8 mouse cellular contexts compared by ENCODE assay signal in genomic region chr2:167774806-167775179, GRCm38 (mm10).
DNase-seq lines count a peak whose midpoint lies in the region; ATAC-seq and TF ChIP-seq lines count a peak whose summit lies in the region.

No protein-coding gene starts in this region.

- peak; percentile 11 for TF ChIP-seq POLR2A in ES-Bruce4 (IDR thresholded peaks at IDR 0.05; ENCODE audit: insufficient read depth, low read length)

- H3K27me3 ChIP-seq in heart, embryonic 13.5 days (replicated peaks) = no peaks in the 10 kb centered on the region; the same call in 1 of the 2 replicates
- H3K27me3 ChIP-seq in ES-Bruce4 (ENCODE audit: control insufficient read depth, insufficient read depth, low read length, poor library complexity, severe bottlenecking) = no peaks in the 10 kb centered on the region
- no peaks in the 10 kb centered on the region for H3K27me3 ChIP-seq in liver, embryonic 14.5 days (ENCODE audit: control insufficient read depth, insufficient read depth, low read length)

- peak overlapping the region; percentile 32; the same call in 1 of the 2 replicates for H3K27ac ChIP-seq in heart, embryonic 13.5 days (replicated peaks)
- H3K27ac ChIP-seq in ES-Bruce4 (ENCODE audit: insufficient read depth, low read length) = no peak overlapping the region
- no peak overlapping the region for H3K27ac ChIP-seq in liver, embryonic 14.5 days
- no peak overlapping the region for H3K27ac ChIP-seq in layer of hippocampus, adult 2 months

- H3K4me2 ChIP-seq in heart, embryonic 13.5 days = no peak overlapping the region
- H3K4me2 ChIP-seq in liver, embryonic 14.5 days (ENCODE audit: low read depth) = peak overlapping the region; percentile 13; the same call in 1 of the 2 replicates

- no peak overlapping the region for H3K4me3 ChIP-seq in heart, embryonic 13.5 days
- H3K4me3 ChIP-seq in ES-Bruce4 (ENCODE audit: low read depth, low read length) = no peak overlapping the region
- H3K4me3 ChIP-seq in liver, embryonic 14.5 days (ENCODE audit: insufficient read depth in 1 of 2, low read depth in 2 of 2, low read length in 2 of 2) = no peak overlapping the region
- no peak overlapping the region for H3K4me3 ChIP-seq in layer of hippocampus, adult 2 months

- H3K9me3 ChIP-seq in heart, embryonic 13.5 days = no peaks in the 10 kb centered on the region
- no peaks in the 10 kb centered on the region for H3K9me3 ChIP-seq in ES-Bruce4 (replicated peaks; ENCODE audit: control insufficient read depth, insufficient read depth, low read length, poor library complexity, severe bottlenecking)
- no peaks in the 10 kb centered on the region for H3K9me3 ChIP-seq in liver, embryonic 14.5 days (ENCODE audit: control insufficient read depth, low read length)

- no peak for TF ChIP-seq EP300 in ES-Bruce4 (IDR thresholded peaks at IDR 0.05; ENCODE audit: insufficient read depth, low read depth, low read length)
- no peak for TF ChIP-seq EP300 in liver, embryonic 14.5 days (IDR thresholded peaks at IDR 0.05; ENCODE audit: low read depth)

- peak overlapping the region; percentile 48; the same call in 1 of the 2 replicates for H3K9ac ChIP-seq in heart, embryonic 13.5 days
- no peak overlapping the region for H3K9ac ChIP-seq in ES-Bruce4 (ENCODE audit: low read depth, poor library complexity, severe bottlenecking)
- H3K9ac ChIP-seq in liver, embryonic 14.5 days (replicated peaks) = no peak overlapping the region

- H3K4me1 ChIP-seq in heart, embryonic 13.5 days = peaks cover 45% of the 10 kb centered on the region
- H3K4me1 ChIP-seq in ES-Bruce4 (ENCODE audit: control insufficient read depth, insufficient read depth, low read length) = peaks cover 4% of the 10 kb centered on the region
- peaks cover 2 to 18% of the 10 kb centered on the region in 2 experiments; a peak in 2 of 4 replicates for H3K4me1 ChIP-seq in liver, embryonic 14.5 days (replicated peaks; ENCODE audit: control insufficient read depth in 2 of 2, insufficient read depth in 2 of 2, low read length in 1 of 2)

- 23% methylated on average over 10 of the region's 10 CpGs for WGBS in heart, embryonic 13.5 days
- 32% methylated on average over 10 of the region's 10 CpGs for WGBS in liver, embryonic 14.5 days (ENCODE audit: insufficient replicate concordance)

- no peak for ATAC-seq in heart, embryonic 13.5 days (ENCODE audit: extremely low read depth, insufficient number of reproducible peaks, low FRiP score, low TSS enrichment)
- peak; percentile 25; the same call in 1 of the 2 replicates for ATAC-seq in liver, embryonic 14.5 days (ENCODE audit: insufficient read depth)

- intact Hi-C loops in heart, postnatal 10 days (cut with DNase I) = loop anchor here (5.0 kb wide), 2 partner anchors 82 to 118 kb away; no protein-coding TSS in a partner anchor

- no peak for DNase-seq in heart, postnatal 10 days
- DNase-seq in brain, adult 2 months (ENCODE audit: low read depth, low spot score) = peak; percentile 50
- no peak for DNase-seq in liver, embryonic 14.5 days (ENCODE audit: low read depth in 3 of 3, low spot score in 3 of 3)
- DNase-seq in layer of hippocampus, adult 2 months (ENCODE audit: low spot score in 2 of 2) = no peak
- DNase-seq in right cerebral cortex, adult 2 months (ENCODE audit: low spot score in 2 of 2) = no peak
- no peak for DNase-seq in urinary bladder, postnatal 4 days (ENCODE audit: low spot score in 2 of 2)

- TF ChIP-seq CTCF in ES-Bruce4 (IDR thresholded peaks at IDR 0.05; ENCODE audit: low read depth, low read length) = no peak
- TF ChIP-seq CTCF in liver, embryonic 14.5 days (IDR thresholded peaks at IDR 0.05; ENCODE audit: low read depth) = no peak
- TF ChIP-seq CTCF in layer of hippocampus, adult 2 months (conservative IDR thresholded peaks at IDR 0.05) = no peak

- no peaks in the 10 kb centered on the region for H3K36me3 ChIP-seq in heart, embryonic 13.5 days
- no peaks in the 10 kb centered on the region for H3K36me3 ChIP-seq in ES-Bruce4 (ENCODE audit: control insufficient read depth, insufficient read depth, low read length, poor library complexity, severe bottlenecking)
- no peaks in the 10 kb centered on the region for H3K36me3 ChIP-seq in liver, embryonic 14.5 days (replicated peaks; ENCODE audit: control insufficient read depth, insufficient read depth, low read depth)
